Mouse (Mus musculus) cerebellum, adult 9-11 months (tissue): ENCODE measurements around the gene Tagln.

ENCODE experiments used
- DNase-seq: peaks from one replicate; pipeline ENCODE4 v3.0.0; 2022

The Tagln gene

GRCm38 (mm10) chr9:45905811-45906237 is 30.0 kb downstream of the Tagln start:
- DNase-seq = peak; percentile 71

- no peak for DNase-seq
Measured at GRCm38 (mm10) chr9:45905196-45905595, 30.7 kb downstream of the Tagln start.

- DNase-seq = no peak
Measured at GRCm38 (mm10) chr9:45893681-45894080, 42.2 kb downstream of the Tagln start.
